Mouse (Mus musculus): ENCODE results near the gene Mgarp.
"Not testable (repeated sequence)": the region's sequence is repeated elsewhere in the genome, so short reads cannot be mapped to it uniquely, and the experiment has no call there.

Gene Mgarp

DNA sequence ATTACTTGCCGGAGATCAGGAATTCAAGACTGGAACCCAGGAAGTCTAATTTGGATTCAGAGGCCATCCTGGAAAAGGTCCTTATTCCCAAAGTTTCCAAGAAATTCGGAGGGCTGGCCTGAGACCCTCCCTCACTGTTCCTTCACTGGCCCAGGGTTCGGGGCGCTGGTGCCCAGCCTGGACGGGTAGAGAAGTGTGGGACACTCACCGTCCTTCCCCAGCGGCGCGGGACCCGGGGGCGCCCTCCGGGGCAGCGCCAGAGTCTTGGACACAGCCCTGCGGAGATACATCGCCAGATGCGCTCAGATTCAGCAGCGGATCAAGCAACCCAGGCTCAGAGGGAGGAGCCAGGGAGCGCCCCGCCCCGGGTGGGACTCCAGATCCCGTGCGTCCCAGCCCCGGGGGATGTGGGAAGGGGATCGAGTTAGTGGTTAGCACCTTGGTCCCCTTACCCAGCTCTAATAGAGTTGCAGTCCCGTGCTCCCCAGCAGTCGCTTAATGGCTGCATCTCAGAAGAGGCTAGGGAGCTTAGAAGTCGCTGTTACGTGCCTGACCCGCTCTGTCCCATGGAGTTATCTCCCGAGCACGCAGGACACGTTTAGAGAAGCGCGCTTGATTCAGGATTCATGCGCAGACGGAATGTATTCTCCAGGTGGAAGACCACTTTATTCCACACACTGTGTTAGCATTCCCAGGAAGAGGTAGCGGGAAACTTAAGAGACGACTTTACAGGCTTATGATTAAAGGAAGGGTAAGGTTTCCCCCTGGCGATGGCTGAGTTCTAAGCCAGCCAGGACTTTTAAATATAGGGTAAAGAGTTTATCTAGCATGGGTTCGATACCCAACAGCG is at the start of gene Mgarp:
Gene Mgarp (minus strand): TSS at position 520 of the 850 bp plus-strand sequence.
- peak in 1 of 2 experiments; percentile 41 for DNase-seq (ENCODE audit: low read depth in 1 of 2, low spot score in 2 of 2)

DNA sequence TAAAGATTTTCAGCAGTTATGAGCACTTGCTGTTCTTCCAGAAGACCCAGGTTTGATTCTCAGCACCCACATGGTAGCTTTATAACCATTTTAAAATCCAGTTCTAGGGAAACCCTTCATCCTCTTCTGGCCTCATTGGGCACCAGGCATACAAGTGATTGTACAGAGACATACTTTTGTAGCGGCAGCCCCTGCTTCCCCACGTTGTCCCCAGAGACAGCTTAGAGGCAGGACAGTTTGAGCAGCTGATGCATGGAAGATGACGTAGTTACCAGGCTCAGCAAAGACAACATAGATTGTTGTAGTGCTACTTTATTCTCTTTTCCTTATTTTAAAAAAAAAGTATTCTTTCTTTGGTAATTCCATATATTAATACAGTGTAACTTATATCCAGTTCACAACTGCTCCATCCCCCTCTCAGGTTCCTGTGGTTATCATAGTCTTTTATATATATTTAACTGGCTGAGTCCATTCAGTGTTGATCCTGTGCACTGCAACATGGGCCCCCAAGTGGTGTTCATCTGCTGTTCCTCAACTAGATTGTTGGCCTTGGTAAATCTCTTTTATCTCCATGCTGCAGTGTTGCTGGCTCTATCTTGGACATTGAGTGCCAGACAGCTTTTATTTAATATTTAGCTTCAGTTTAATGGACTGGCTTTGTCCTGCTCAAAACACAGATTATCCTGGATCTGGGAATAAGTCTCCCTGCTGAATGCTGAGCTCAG is 38.5 kb upstream of the Mgarp start:
- DNase-seq (ENCODE audit: low read depth in 1 of 2, low spot score in 2 of 2): no peak

DNA sequence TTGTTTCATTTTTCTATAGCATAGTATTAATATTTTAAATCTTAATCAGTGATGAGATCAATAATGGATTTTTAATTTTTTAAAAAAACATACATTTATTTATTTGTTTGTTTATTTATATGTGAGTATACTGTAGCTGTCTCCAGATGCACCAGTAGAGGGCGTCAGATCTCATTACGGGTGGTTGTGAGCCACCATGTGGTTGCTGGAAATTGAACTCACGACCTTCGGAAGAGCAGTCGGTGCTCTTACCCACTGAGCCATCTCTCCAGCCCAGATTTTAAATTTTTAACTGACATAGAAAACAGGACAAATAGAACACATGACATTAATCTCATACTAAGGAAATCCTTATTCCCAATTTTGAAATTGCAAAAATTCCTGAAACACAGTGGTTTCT is 37.8 kb upstream of the Mgarp start:
- not testable (repeated sequence) for DNase-seq (ENCODE audit: low read depth in 1 of 2, low spot score in 2 of 2)

DNA sequence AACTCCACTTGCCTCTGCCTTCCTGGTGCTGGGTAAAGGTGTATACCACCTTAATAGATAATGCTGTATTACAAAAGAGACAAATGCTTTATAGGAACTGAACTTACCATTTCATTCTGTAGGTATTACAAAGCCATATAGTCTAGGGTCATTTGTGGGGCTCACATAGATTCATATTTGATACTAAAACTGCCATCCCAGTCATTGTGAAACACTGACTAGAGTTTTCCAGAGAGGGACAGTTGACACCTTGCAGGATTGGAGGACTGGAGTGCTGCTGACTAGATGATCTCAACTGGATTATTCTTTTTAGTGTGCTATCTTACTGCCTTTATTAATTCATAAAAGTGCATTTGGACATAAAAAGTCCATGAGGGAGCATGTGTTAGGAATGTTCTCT is 28.9 kb upstream of the Mgarp start:
- DNase-seq (ENCODE audit: low read depth in 1 of 2, low spot score in 2 of 2): no peak

DNA sequence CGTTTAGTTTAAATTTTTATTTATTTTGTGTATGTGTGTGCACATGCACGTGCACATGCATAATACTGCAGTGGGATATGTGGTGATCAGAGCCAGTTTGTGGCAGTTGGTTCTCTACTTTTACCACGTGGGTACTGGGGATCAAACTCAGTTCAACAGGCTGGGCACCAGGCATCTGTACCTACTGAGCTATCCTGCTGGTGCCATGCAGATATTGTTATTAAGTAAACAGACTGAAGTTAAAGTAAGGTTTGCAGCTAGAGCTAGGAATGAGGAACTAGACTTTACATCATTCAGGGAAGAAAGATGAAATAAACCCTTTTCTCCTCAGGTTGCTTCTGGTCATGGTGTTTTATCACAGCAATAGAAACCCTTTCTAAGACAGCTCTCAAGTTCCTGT is 25.4 kb upstream of the Mgarp start:
- DNase-seq (ENCODE audit: low read depth in 1 of 2, low spot score in 2 of 2): no peak

DNA sequence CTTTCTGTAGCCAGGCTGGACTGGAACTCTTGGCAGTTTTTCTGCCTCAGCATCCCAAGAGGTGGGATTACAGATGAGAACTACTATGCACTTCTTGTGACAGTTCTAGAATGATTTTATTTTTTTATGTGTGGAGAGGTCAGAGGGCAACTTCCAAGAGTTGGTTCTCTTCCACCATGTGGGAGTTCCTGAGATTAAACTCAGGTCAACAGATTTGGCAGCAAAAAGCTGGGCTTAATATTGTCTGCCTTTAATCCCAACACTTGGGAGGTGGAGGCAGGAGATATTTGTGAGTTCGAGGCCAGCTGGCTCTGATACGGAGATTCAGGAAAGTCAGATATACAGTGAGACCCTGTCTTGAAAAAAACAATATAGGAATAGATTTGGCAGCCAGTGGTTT is 21.4 kb upstream of the Mgarp start:
- DNase-seq (ENCODE audit: low read depth in 1 of 2, low spot score in 2 of 2): no peak

DNA sequence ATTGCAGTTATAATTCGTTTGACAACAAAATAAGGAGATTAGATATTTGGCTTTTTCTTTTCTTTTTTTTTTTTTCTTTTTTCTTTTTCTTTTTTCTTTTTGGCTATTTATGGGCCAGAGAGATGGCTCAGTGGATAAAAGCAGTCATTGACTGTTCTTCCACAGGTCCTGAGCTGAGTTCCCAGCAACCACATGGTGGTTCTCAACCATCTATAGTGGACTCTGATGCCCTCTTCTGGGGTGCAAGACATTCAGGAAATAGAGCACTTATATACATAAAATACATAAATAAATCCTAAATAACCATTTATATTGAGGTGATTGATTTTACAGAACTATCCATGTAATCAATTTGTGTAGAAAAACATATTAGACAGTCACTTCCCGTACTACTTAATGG is 20.9 kb upstream of the Mgarp start:
- DNase-seq (ENCODE audit: low read depth in 1 of 2, low spot score in 2 of 2): no peak

DNA sequence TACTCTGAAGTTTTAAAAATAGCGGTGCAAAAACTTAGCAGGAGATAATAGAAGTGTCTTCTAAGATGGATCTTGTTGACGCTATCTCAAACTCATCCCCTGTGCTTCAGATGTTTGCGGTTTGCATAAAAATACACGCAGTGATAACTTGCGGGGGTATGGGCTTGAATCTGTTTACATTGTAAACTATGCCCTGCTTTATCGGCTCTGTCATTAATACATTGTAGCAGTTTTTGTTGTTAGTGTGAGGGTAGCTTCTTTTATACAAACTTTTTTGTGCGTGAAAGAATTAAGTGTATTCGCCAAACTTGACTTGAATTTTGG is 20.6 kb upstream of the Mgarp start:
- no peak for DNase-seq (ENCODE audit: low read depth in 1 of 2, low spot score in 2 of 2)

DNA sequence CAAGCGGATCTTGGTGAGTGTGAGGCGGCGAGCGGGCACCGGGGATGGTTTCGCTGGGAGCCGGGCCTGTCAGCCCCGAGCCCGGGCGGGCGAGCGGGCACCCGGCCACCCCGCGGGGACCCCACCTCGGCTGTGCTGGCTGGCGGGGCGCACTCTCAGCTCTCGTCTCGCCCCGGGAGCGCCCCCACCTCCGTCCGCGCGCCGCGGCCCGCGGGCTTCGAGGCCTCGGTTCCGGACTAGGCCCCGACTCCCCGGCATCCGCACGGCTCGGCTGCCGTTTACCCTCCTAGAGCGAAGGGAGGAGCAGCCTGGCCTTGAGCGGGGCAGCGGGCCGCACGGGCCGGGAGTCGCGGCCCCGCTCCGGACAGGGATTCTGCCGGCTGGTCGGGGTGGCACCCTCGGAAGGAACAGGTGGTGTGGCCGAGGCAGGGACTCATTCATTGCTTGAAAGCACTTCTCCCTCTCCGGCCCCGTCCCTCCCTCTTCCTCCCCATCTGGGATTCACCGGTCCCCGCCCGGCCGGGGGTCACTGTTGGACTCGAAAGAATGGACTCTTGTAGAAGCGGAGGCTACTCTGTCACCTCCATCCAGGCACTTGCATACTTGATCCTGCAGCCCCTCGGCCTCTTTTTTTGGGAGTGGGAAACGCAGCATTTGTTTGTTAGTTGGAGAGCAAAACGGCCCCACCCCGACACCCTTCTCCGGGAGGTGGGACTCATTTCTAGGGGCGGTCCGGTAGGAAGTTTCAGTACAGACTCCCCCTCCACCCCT is 20.0 kb upstream of the Mgarp start:
- peak in 1 of 2 experiments; percentile 30 for DNase-seq (ENCODE audit: low read depth in 1 of 2, low spot score in 2 of 2)

DNA sequence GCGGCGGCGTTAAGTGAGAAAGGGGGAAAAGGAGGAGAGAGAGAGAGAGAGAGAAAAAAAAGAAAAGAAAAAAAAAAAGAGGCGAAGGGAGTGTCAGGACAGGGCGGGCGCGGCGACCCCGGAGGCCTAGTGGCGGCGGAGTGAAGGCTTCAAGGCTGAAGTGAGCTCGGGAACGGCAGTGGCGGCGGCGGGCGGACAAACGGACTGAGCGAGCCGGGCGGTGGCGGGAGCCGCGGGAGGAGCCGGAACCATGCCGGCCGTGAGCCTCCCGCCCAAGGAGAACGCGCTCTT is 19.5 kb upstream of the Mgarp start:
- no peak for DNase-seq (ENCODE audit: low read depth in 1 of 2, low spot score in 2 of 2)

DNA sequence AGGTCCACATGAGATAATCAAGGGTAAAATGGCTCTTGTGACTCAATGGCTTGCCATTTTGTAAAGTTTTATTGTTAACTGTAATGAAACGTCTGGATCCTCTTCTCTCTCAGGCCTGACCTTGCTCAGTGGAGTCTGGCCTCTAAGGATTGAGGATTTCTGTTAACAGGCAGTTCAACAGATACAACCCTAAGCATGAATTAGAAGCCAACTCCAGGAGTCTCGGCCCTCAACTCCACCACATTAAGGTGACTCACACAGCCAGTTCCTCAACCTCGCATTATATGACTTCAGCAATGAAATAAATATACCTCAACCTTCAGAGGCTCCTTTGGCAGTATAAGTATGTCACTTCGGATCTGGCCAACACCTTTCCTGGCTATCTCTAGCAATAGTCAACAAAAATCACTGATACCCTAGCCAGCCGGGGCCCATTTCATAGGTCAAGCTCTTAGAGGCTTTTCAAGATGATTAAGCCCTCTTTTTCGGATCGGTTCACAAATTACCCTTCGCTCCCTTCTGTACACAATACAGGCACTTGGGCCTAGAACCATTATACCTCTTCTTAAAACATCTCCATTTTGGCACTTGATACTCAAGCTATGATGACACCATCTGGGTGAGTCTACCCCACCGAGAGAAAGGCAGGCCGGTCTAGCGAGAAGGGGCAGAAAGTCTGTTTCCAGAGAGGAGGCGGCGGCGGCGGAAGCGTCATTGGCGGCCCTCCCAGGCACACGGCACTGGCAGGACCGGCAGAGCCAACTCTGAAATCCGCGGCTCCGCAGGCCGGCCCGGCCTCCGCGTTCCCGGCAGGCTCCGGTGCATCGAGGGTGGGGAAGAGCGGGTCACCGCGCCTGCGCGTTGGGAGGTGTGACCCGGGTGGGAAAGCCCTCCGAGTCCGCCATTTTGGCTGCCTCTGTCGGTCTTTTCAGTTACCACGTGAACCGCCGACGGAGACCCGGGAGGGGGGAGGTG is 18.8 kb upstream of the Mgarp start, which contains the start of gene Naa15:
Gene Naa15 (plus strand): TSS at position 51 of the 975 bp plus-strand sequence.
- DNase-seq (ENCODE audit: low read depth in 1 of 2, low spot score in 2 of 2): peak; percentile 86

DNA sequence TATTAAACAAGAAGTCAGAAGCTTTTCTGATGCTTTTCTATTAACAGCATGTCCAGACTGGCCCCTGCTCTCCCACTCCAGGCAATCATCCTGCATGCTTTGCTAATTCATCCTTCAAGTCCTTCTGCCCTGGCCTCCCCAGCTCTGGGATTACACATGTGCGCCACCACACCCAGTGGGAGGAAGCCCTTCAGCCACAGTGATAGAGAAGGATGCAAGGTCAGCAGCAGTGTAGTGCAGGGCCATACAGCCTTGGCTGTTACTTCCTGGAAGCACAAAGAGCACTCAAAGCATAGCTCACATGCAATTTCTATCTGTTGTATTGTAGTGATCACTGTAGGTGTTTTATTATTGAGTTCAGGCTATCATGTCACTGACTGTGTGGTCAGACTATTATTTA is 16.7 kb upstream of the Mgarp start:
- DNase-seq (ENCODE audit: low read depth in 1 of 2, low spot score in 2 of 2): no peak

DNA sequence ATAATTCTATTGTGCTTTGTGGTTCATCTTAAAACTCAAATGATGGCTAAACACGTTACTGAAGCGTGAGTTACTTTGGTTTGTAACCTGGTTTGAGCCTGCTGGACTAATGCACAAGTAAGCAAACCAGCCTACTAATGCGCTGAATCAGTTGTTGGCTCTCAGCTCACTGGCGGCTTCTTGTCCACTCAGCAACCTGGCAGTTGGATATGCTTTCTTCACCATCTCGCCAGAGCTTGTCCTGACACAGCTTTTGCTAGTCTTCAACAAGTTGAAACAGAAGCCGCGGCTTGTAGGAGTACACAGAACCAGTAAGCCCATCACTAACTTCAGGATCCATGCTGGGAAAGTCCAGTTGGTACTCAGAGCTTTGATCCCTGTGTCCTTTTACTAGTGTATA is 15.9 kb upstream of the Mgarp start:
- no peak for DNase-seq (ENCODE audit: low read depth in 1 of 2, low spot score in 2 of 2)

DNA sequence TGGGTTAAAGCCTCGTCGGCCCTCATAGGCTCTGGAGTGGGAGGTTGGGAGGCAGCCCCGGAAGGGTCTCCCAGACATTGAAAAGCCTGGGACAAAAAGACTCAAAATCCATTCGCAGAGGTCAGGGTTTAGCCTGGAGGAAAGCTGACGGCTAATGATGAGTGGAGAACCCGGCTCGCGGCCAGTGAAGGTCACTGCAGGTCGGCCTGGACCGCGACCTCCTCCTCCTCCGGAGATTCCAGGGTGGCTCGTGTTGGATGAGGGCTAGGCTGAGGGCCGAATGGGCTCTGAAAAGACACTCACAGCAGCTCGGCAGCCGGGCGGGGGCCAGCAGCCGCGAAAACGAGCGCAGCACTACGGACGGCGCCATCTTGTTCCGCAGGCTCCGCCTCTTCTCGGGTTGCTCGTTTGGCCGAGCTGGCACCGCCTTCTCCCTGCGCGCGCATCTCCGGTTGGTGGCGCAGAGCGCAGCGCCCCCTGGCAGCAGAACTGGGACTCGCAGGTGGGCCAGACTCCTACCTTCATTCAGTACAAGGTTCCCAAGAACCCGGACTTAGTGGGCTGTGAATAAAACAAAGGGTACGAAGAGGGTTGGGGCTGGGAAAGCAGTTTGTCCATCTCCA is 12.1 kb upstream of the Mgarp start, which contains the start of gene Ndufc1:
Gene Ndufc1 (minus strand): TSS at position 428 of the 623 bp plus-strand sequence.
- DNase-seq (ENCODE audit: low read depth in 1 of 2, low spot score in 2 of 2): peak; percentile 86 to 95

DNA sequence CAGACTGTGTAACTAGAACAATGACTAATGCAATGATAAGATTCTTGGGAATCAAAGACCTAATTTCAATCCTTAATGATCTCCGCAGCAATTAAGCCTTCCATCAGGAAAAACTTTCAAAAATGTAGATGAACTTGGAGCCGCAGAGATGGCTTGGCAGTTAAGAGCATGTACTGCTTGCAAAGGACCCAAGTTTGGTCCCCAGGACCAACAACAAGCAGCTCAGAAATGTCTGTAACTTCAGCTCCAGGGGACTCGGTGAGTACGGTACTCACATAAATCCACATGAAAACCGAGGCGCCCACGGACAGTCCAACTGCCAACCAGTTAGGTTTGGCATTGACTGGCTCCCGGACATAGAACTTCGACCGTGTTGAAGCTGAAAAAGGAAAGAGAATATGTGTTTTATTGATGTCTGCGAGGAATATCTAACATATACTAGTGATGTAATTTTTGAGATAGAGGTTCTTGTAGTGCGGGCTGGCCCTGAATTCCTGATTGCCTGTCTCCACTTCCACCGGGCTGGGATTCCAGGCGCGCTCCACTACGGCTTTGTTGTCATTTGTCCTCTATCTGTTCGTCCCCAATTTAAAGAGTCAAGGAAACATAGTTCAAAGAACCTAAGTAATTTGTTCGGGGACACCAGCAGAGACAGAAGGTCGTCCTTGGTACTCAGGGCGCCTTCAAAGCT is 11.5 kb upstream of the Mgarp start:
- no peak for DNase-seq (ENCODE audit: low read depth in 1 of 2, low spot score in 2 of 2)

DNA sequence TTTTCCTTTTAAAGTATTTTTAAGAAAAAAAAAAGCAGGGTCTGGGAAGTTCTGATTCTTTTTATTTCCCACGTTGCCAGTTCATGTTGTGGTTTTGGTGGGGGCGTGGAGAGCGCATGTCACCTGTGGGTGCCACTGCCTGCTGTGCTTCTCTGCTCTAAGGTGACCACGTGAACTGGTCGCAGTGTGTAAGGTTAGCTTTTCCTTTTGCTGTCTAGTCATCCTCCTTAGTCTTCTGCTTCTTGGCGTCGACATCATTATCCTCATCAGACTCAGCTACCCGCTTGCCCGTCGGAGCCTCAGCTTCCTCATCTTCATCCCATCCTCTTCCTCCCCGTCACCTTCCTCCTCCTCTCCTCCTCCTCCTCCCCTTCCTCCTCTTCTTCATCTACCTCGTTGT is 6.1 kb upstream of the Mgarp start:
- DNase-seq (ENCODE audit: low read depth in 1 of 2, low spot score in 2 of 2): no peak

DNA sequence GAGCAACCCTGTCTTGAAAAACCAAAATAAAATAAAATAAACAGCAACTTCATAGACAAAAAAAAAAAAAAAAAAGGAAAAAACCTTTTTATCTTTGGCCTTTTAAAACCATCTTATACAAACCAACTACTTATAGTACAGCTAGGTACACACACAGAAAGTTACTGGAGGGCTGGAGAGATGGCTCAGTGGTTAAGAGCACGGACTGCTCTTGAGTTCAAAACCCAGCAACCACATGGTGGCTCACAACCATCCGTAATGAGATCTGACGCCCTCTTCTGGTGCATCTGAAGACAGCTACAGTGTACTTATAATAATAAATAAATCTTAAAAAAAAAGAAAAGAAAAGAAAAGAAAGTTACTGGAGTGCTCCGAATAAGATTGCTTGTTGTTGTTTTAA is 5.5 kb upstream of the Mgarp start:
- DNase-seq (ENCODE audit: low read depth in 1 of 2, low spot score in 2 of 2): not testable (repeated sequence)

DNA sequence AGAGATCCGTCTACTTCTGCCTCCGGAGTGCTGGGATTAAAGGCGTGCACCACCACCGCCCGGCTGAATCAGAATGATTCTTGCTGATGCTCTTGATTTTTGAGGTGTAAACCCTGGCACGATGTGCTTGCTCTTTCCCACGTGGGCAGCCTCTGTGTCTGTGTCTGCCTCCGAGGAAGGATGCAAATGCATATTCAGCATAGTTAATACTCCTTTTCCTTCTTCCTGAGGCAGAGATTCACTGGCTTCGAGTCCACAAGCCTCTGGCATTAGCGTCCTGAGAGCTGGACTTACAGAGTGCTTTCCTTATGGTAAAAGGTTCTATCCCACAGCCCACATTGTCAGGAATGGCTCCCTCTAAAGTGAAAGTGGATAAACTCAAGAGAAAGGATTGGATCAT is 4.1 kb upstream of the Mgarp start:
- no peak for DNase-seq (ENCODE audit: low read depth in 1 of 2, low spot score in 2 of 2)

DNA sequence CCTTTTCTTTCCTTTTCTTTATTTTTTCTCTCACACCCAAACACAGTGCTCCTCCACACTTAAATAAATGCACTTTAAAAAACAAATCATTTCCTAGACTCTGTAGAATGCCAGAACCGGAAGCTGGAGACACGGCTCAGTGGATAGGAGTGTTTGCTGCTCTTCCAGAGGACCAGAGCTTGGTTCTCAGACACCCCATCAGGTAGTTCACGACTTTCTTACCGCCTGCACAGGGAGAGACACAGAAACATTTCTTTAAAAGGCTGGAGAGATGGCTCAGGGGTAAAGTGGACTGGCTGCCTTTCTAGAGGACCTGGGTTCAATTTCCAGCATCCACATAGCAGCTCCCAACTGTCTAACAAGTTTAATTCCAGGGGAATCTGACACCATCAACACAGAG is 3.0 kb upstream of the Mgarp start:
- no peak for DNase-seq (ENCODE audit: low read depth in 1 of 2, low spot score in 2 of 2)

DNA sequence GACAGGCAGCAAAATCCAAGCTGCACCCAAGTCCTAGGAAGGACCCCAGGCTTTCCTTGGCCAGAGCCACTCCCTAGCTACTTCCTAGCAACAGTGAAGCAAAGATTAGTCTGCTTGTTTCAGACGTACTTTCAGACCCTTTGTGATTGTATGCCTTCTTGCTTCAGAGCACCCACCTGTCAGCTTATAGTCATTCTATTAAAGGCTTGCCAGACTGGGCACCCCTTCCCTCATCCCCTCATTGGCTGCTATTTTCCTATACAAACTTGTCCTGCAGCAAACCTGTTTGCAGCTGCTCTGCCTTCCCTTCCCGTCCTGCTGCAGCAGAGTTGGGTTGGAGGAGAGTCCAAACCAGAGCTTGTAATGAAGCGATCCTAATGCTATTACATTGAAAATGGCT is 2.1 kb upstream of the Mgarp start:
- DNase-seq (ENCODE audit: low read depth in 1 of 2, low spot score in 2 of 2): no peak

Data from monocyte, adult 2 months (primary cell).